Mouse (Mus musculus) liver, postnatal 0 days (tissue): Measurements from ENCODE around the gene Tdp2.

Experiments used
- CTCF ChIP-seq: sonication (generic); IDR thresholded peaks from 2 replicates; pipeline ENCODE4 v1.5.1; 2016; ENCODE audit warnings: antibody characterized with exemption, low read depth
- EP300 ChIP-seq: IDR thresholded peaks from 2 replicates; pipeline ENCODE4 v1.6.1; 2016; ENCODE audit warnings: antibody characterized with exemption, low read depth, mild to moderate bottlenecking

- no peak for TF ChIP-seq CTCF
- no peak for TF ChIP-seq EP300
Measured at GRCm38 (mm10) chr13:24802131-24802691, 29.3 kb upstream of the Tdp2 start.
